Mouse (Mus musculus): ENCODE results near the gene Por.

DNA sequence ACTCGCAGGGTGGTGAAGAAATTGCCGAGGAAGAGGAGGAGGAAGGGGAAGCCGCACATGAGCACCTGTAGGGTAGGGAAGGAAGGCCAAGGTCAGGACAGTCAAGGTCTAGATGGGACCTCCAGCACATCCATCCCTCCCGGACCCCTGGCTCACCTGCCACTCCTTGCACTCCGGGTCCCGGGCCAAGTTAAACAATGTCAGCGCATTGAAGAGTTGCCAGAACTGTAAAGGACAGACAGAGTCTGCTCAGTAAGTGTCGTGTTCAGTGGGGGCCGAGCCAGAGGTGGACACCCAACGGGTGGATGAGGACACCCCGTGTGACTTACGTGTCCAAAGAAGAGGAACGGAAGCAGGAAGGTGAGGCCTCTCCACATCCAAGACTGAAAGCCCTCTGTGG, 65.9 kb downstream of the Por start:
- TF ChIP-seq EP300 (IDR thresholded peaks at IDR 0.05; ENCODE audit: low read depth) (no peak), CTCF (IDR thresholded peaks at IDR 0.05; ENCODE audit: low read depth) (no peak)

All from heart, postnatal 0 days (tissue).